Mouse (Mus musculus): ENCODE measurements at regions not wholly inside any gene's neighbourhood (a gene's known extent, or its start where the extent isn't known, plus 50 kb on each side); places are given as distances from the start of the nearest gene placed in this dataset.

- H3K4me2 ChIP-seq (ENCODE audit: low read depth): no peak overlapping the region
- H3K4me3 ChIP-seq (ENCODE audit: low read depth, low read length): no peak overlapping the region
- ATAC-seq (ENCODE audit: insufficient read depth, low FRiP score, low TSS enrichment) (no peak), DNase-seq (ENCODE audit: low spot score) (no peak)
- 88% methylated on average over 4 of the region's 4 CpGs for WGBS
- no peaks in the 10 kb centered on the region for H3K4me1 ChIP-seq (ENCODE audit: control insufficient read depth, insufficient read depth, low read length)
- no peak overlapping the region for H3K27ac ChIP-seq (ENCODE audit: low read depth, low read length)
- no peaks in the 10 kb centered on the region for H3K36me3 ChIP-seq (ENCODE audit: control insufficient read depth, insufficient read depth, low read length)
- H3K27me3 ChIP-seq (ENCODE audit: control insufficient read depth, insufficient read depth, low read length): no peaks in the 10 kb centered on the region
- no peaks in the 10 kb centered on the region for H3K9me3 ChIP-seq (ENCODE audit: control insufficient read depth, low read length)
- H3K9ac ChIP-seq (ENCODE audit: low read length): no peak overlapping the region
Measured at GRCm38 (mm10) chr5:16424745-16425144, 128.6 kb upstream of the Hgf start.

- Histone ChIP-seq H3K4me3 (ENCODE audit: low read depth, low read length) (no peak overlapping the region), H3K4me2 (ENCODE audit: low read depth) (no peak overlapping the region), H3K27me3 (ENCODE audit: control insufficient read depth, insufficient read depth, low read length) (no peaks in the 10 kb centered on the region), H3K36me3 (ENCODE audit: control insufficient read depth, insufficient read depth, low read length) (no peaks in the 10 kb centered on the region), H3K4me1 (ENCODE audit: control insufficient read depth, insufficient read depth, low read length) (no peaks in the 10 kb centered on the region), H3K9ac (ENCODE audit: low read length) (no peak overlapping the region), H3K27ac (ENCODE audit: low read depth, low read length) (no peak overlapping the region), H3K9me3 (ENCODE audit: control insufficient read depth, low read length) (no peaks in the 10 kb centered on the region)
- ATAC-seq (ENCODE audit: insufficient read depth, low FRiP score, low TSS enrichment) (no peak), DNase-seq (ENCODE audit: low spot score) (no peak)
- WGBS: 47% methylated on average over 8 of the region's 8 CpGs
Measured at GRCm38 (mm10) chr5:16425302-16425701, 128.0 kb upstream of the Hgf start.

- no peaks in the 10 kb centered on the region for H3K27me3 ChIP-seq (ENCODE audit: control insufficient read depth, insufficient read depth, low read length)
- no peak overlapping the region for H3K4me2 ChIP-seq (ENCODE audit: low read depth)
- H3K9ac ChIP-seq (ENCODE audit: low read length): no peak overlapping the region
- H3K4me3 ChIP-seq (ENCODE audit: low read depth, low read length): no peak overlapping the region
- no peak overlapping the region for H3K27ac ChIP-seq (ENCODE audit: low read depth, low read length)
- no peaks in the 10 kb centered on the region for H3K4me1 ChIP-seq (ENCODE audit: control insufficient read depth, insufficient read depth, low read length)
- H3K36me3 ChIP-seq (ENCODE audit: control insufficient read depth, insufficient read depth, low read length): no peaks in the 10 kb centered on the region
- no peaks in the 10 kb centered on the region for H3K9me3 ChIP-seq (ENCODE audit: control insufficient read depth, low read length)
- no peak for ATAC-seq (ENCODE audit: insufficient read depth, low FRiP score, low TSS enrichment)
- 61% methylated on average over 2 of the region's 2 CpGs for WGBS
- DNase-seq (ENCODE audit: low spot score): no peak
Measured at GRCm38 (mm10) chr5:16426306-16426705, 127.0 kb upstream of the Hgf start.

- DNase-seq (ENCODE audit: low spot score): no peak
- no peak for ATAC-seq (ENCODE audit: insufficient read depth, low FRiP score, low TSS enrichment)
- Histone ChIP-seq H3K27me3 (ENCODE audit: control insufficient read depth, insufficient read depth, low read length) (no peaks in the 10 kb centered on the region), H3K36me3 (ENCODE audit: control insufficient read depth, insufficient read depth, low read length) (no peaks in the 10 kb centered on the region), H3K27ac (ENCODE audit: low read depth, low read length) (no peak overlapping the region), H3K4me2 (ENCODE audit: low read depth) (no peak overlapping the region), H3K9ac (ENCODE audit: low read length) (no peak overlapping the region), H3K4me1 (ENCODE audit: control insufficient read depth, insufficient read depth, low read length) (no peaks in the 10 kb centered on the region), H3K9me3 (ENCODE audit: control insufficient read depth, low read length) (no peaks in the 10 kb centered on the region), H3K4me3 (ENCODE audit: low read depth, low read length) (no peak overlapping the region)
- WGBS: 90% methylated on average over 3 of the region's 3 CpGs
Measured at GRCm38 (mm10) chr5:16434586-16434985, 118.7 kb upstream of the Hgf start.

GRCm38 (mm10) chr5:16445056-16445455 lies 108.2 kb upstream of the Hgf start:
- Histone ChIP-seq H3K9me3 (ENCODE audit: control insufficient read depth, low read length) (no peaks in the 10 kb centered on the region), H3K27me3 (ENCODE audit: control insufficient read depth, insufficient read depth, low read length) (no peaks in the 10 kb centered on the region), H3K4me3 (ENCODE audit: low read depth, low read length) (no peak overlapping the region), H3K4me2 (ENCODE audit: low read depth) (no peak overlapping the region), H3K4me1 (ENCODE audit: control insufficient read depth, insufficient read depth, low read length) (no peaks in the 10 kb centered on the region), H3K27ac (ENCODE audit: low read depth, low read length) (no peak overlapping the region), H3K9ac (ENCODE audit: low read length) (no peak overlapping the region), H3K36me3 (ENCODE audit: control insufficient read depth, insufficient read depth, low read length) (no peaks in the 10 kb centered on the region)
- ATAC-seq (ENCODE audit: insufficient read depth, low FRiP score, low TSS enrichment): no peak
- 67% methylated on average over 1 of the region's 1 CpGs for WGBS
- no peak for DNase-seq (ENCODE audit: low spot score)

GRCm38 (mm10) chr5:16446977-16447376 lies 106.3 kb upstream of the Hgf start:
- Histone ChIP-seq H3K4me2 (ENCODE audit: low read depth) (no peak overlapping the region), H3K36me3 (ENCODE audit: control insufficient read depth, insufficient read depth, low read length) (no peaks in the 10 kb centered on the region), H3K9ac (ENCODE audit: low read length) (no peak overlapping the region), H3K9me3 (ENCODE audit: control insufficient read depth, low read length) (no peaks in the 10 kb centered on the region), H3K4me3 (ENCODE audit: low read depth, low read length) (no peak overlapping the region), H3K27ac (ENCODE audit: low read depth, low read length) (no peak overlapping the region), H3K27me3 (ENCODE audit: control insufficient read depth, insufficient read depth, low read length) (no peaks in the 10 kb centered on the region), H3K4me1 (ENCODE audit: control insufficient read depth, insufficient read depth, low read length) (no peaks in the 10 kb centered on the region)
- WGBS: 77% methylated on average over 1 of the region's 1 CpGs
- DNase-seq (ENCODE audit: low spot score): no peak
- ATAC-seq (ENCODE audit: insufficient read depth, low FRiP score, low TSS enrichment): no peak

- WGBS: 70% methylated on average over 2 of the region's 2 CpGs
- no peaks in the 10 kb centered on the region for H3K4me1 ChIP-seq (ENCODE audit: control insufficient read depth, insufficient read depth, low read length)
- H3K4me3 ChIP-seq (ENCODE audit: low read depth, low read length): no peak overlapping the region
- DNase-seq (ENCODE audit: low spot score) (no peak), ATAC-seq (ENCODE audit: insufficient read depth, low FRiP score, low TSS enrichment) (no peak)
- H3K36me3 ChIP-seq (ENCODE audit: control insufficient read depth, insufficient read depth, low read length): no peaks in the 10 kb centered on the region
- no peak overlapping the region for H3K27ac ChIP-seq (ENCODE audit: low read depth, low read length)
- no peak overlapping the region for H3K9ac ChIP-seq (ENCODE audit: low read length)
- no peak overlapping the region for H3K4me2 ChIP-seq (ENCODE audit: low read depth)
- H3K9me3 ChIP-seq (ENCODE audit: control insufficient read depth, low read length): no peaks in the 10 kb centered on the region
- no peaks in the 10 kb centered on the region for H3K27me3 ChIP-seq (ENCODE audit: control insufficient read depth, insufficient read depth, low read length)
Measured at GRCm38 (mm10) chr5:16461795-16462194, 91.5 kb upstream of the Hgf start.

- ATAC-seq (ENCODE audit: insufficient read depth, low FRiP score, low TSS enrichment) (no peak), DNase-seq (ENCODE audit: low spot score) (no peak)
- Histone ChIP-seq H3K9ac (ENCODE audit: low read length) (no peak overlapping the region), H3K27ac (ENCODE audit: low read depth, low read length) (no peak overlapping the region), H3K27me3 (ENCODE audit: control insufficient read depth, insufficient read depth, low read length) (no peaks in the 10 kb centered on the region), H3K36me3 (ENCODE audit: control insufficient read depth, insufficient read depth, low read length) (no peaks in the 10 kb centered on the region), H3K4me2 (ENCODE audit: low read depth) (no peak overlapping the region), H3K4me3 (ENCODE audit: low read depth, low read length) (no peak overlapping the region), H3K4me1 (ENCODE audit: control insufficient read depth, insufficient read depth, low read length) (no peaks in the 10 kb centered on the region), H3K9me3 (ENCODE audit: control insufficient read depth, low read length) (no peaks in the 10 kb centered on the region)
- 76% methylated on average over 5 of the region's 5 CpGs for WGBS
Measured at GRCm38 (mm10) chr5:16466266-16466665, 87.0 kb upstream of the Hgf start.

GRCm38 (mm10) chr5:16468560-16468959 lies 84.7 kb upstream of the Hgf start:
- Histone ChIP-seq H3K27me3 (ENCODE audit: control insufficient read depth, insufficient read depth, low read length) (no peaks in the 10 kb centered on the region), H3K4me1 (ENCODE audit: control insufficient read depth, insufficient read depth, low read length) (no peaks in the 10 kb centered on the region), H3K4me2 (ENCODE audit: low read depth) (no peak overlapping the region), H3K9ac (ENCODE audit: low read length) (no peak overlapping the region), H3K4me3 (ENCODE audit: low read depth, low read length) (no peak overlapping the region), H3K27ac (ENCODE audit: low read depth, low read length) (no peak overlapping the region), H3K9me3 (ENCODE audit: control insufficient read depth, low read length) (no peaks in the 10 kb centered on the region), H3K36me3 (ENCODE audit: control insufficient read depth, insufficient read depth, low read length) (no peaks in the 10 kb centered on the region)
- DNase-seq (ENCODE audit: low spot score) (no peak), ATAC-seq (ENCODE audit: insufficient read depth, low FRiP score, low TSS enrichment) (no peak)
- 72% methylated on average over 2 of the region's 2 CpGs for WGBS
